ENCODE assay signal across 21 mouse cellular contexts in the genomic region with DNA sequence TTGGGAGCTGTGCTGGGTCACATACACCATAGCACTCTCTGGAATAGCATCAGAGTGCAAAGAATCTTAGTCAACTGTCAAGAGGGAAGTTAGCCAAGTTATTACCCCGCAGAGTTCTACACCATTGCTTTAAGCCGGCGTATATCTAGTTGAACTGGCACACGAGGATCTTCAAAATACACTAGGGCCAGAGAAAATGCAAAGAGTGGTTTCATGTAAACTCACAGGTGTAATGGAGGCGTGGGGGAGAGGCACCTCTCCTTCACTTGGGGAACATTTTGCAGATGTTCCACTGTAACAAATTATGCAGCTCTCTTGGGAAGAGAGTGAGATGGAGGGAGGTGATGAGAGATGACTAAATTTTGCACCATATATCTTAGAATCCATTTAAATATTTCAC.
"Had no signal": no experiment of that assay in that cellular context is flagged by ENCODE, and none has a peak within 500 bp of the region (broad histone marks: within the 10 kb centered on the region; RNA-seq: fewer than 3 reads in every experiment).

No protein-coding gene starts in this region.

- ATAC-seq: hindbrain, embryonic 16.5 days; hindbrain, postnatal 0 days; inflammation-experienced regulatory T-cells, adult 6 months; intestine, embryonic 15.5 days; intestine, embryonic 16.5 days; intestine, postnatal 0 days had no signal

- DNase-seq: heart, postnatal 10 days; heart, postnatal 14 days; heart, postnatal 36 days; heart, postnatal 4 days; kidney, adult 11 months; kidney, adult 18-20 months; kidney, adult 2 months; kidney, adult 8-10 months; kidney, adult 9 months; kidney, postnatal 10 days; kidney, postnatal 14 days; kidney, postnatal 25 days; kidney, postnatal 36 days; layer of hippocampus, adult 9-11 months; layer of hippocampus, postnatal 36 days had no signal
